Mouse (Mus musculus) liver, adult 2 months (tissue): ENCODE results near the gene Ppp4r2.

ENCODE experiments used
- CTCF ChIP-seq: fragments of 200-500 bp; IDR thresholded peaks from 2 replicates; pipeline ENCODE4 v1.5.1; 2011; ENCODE audit warnings: low read depth, low read length, control low read depth
- POLR2A ChIP-seq: fragments of 200-500 bp; IDR thresholded peaks from 2 replicates; pipeline ENCODE4 v1.6.1; 2011; ENCODE audit warnings: low read length, control low read depth; ENCODE audit not compliant: insufficient read depth; ENCODE audit errors: extremely low read depth

GRCm38 (mm10) chr6:100792055-100792659 lies 41.3 kb upstream of the Ppp4r2 start:
- no peak for TF ChIP-seq CTCF
- TF ChIP-seq POLR2A, result no peak
